Mouse (Mus musculus) regulatory T cell (primary cell): ENCODE measurements around the gene Yipf1.
"Not testable (repeated sequence)": the region's sequence is repeated elsewhere in the genome, so short reads cannot be mapped to it uniquely, and the experiment has no call there.

ENCODE experiments used
- in situ Hi-C: fragments of 300-600 bp; cut with MboI, MseI; formaldehyde crosslinking; loops from one replicate; pipeline ENCODE4 v1.15.1; 2025; ENCODE audit warnings: high pct_unique_total_duplicates

Gene Yipf1

DNA sequence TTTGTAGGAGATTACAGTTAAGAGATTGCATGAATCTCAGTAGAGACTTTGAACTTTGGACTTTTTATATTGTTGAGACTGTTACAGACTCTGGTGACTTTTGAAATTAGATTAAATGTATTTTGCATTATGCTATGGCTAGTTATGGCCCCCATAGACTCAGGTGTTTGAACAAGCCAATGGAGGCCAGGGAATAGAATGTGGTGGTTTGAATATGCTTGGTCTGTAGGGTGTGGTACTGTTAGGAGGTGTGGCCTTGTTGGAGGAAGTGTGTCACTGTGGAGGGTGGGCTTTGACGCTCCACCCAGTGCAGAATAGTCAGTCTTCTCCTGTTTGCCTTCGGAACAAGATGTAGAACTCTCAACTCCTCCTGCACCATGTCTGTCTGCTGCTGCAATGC lies 8.9 kb downstream of the Yipf1 start:
- in situ Hi-C loops, result no loop called here

DNA sequence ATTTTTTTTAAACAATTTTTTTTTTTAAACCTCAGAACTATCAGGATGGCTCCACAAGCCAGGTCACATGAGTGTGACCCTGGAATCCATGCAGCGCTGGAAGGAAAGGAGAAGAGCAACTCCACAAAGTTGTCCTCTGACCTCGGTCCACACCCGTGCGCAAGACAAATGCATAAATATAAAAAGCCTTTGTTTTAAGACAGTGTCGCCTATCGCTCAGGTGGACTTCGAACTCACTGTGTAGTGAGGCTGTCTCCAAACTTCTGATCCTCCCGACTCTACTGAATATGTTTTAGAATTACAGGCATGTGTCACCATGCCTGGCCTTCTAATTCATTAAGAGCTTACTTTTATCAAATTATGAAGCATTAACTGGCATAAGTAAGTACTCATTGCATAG lies 14.4 kb downstream of the Yipf1 start:
- in situ Hi-C loops, result no loop called here

DNA sequence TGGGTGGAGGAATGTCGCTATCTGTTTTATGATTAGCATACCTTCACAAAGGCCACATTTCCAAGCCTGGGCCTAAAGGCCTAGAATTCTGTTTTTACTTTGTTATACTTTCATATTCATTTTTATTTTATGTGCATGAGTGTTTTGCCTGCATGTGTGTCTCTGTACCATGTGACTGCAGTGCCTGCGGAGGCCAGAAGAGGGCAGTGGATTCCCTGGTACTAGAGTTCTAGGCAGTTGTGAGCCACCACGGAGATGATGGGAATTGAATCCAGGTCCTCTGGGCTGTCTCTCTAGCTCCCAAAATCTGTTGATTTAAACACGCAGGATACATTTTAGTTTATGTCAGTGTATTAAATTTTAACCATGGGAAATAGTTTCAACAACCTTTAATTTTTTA lies 19.4 kb downstream of the Yipf1 start:
- in situ Hi-C loops, result no loop called here

DNA sequence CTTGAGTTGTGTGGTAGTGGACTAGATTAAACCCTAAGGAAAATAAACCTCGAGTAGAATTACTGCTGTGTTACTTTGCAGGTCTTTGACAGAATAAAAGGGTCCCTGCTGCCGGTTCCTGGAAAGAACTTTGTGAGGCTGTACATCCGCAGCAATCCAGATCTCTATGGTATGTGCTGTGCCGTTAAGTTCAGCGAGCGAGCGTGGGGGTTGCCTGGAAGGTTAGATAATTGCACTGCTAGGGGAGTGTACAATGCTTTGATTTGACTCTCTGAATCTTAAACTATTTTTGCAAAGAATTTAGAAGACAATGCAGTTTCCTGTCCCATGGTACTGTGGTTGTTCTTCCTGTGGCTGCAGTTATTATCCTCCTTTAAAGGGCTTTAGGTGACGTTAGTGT lies 22.2 kb downstream of the Yipf1 start:
- in situ Hi-C loops, result no loop called here

DNA sequence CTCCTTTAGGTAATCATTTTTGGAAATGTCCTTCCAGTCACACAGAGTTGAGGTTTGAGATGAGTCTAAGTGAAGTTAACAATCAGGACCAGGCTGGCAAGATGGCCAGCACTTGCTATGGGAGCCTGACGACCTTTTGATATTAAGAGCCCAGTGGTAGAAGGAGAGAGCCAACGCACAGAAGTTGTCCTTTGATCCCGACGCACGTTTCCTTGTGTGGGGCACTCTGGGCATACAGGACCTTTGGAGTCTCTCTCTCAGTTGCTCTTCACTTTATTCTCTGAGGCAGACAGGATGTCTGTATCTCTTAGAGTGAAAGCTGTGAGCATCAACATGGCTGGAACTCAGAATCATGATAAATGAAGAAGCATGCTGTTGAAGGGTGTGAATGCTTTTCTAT lies 23.3 kb downstream of the Yipf1 start:
- in situ Hi-C loops, result no loop called here

DNA sequence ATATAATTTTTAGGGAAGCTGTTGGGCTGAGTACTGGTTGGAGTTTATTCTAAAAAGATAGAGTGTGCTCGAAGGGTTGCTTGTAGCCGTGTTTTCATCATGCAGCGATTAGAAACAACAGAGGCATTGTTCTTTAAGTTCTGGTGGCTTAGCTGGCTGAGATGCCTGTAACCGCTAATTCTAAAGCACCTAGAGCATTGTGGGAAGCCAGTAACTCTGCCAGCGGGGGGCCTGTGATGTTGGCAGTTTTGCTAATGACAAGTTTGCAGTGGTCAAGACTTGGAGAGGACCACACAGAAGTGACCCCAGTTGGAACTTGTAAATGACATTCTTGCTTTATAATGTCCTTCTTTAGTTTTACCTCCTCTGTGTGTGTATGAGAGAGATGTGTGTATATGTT lies 27.2 kb downstream of the Yipf1 start:
- in situ Hi-C loops, result no loop called here

DNA sequence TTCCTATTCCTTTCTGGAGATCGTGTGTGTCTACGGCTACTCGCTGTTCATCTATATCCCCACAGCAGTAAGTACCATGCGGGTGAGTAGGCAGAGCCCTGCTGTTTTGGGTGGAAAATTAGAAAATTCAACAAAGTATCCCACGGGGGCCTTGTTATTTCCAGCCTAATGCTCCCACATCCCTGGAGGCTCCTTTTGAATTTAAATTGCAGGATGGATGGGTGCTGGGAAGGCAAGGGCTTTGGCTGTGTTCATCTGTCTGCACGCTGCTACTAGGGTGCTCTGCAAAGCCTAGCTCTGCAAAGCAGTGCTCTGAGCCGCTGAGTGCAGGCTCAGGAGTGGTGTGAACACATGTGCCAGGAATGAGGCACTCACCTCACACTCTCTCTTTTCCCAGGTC lies 30.4 kb downstream of the Yipf1 start:
- in situ Hi-C loops, result no loop called here

DNA sequence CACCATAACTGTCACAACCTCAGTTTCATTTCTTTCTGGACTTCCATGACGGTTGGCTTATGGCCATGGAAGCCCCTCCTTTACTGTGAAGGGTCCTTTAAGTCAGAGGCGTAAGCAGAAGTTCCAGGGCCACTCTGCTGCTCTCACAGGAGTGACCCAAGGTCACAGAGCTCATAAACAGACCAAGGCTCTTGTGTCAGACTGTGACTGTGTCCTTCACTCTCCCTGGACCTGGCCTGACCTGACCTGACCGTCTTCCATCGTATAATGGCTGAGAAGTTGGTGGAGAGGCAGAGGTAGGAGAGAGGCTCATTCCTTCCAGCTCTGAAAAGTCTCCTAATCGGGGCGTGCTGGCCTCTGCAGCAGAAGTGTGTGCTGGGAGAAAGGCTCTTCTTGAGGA lies 33.1 kb downstream of the Yipf1 start:
- in situ Hi-C loops, result no loop called here

DNA sequence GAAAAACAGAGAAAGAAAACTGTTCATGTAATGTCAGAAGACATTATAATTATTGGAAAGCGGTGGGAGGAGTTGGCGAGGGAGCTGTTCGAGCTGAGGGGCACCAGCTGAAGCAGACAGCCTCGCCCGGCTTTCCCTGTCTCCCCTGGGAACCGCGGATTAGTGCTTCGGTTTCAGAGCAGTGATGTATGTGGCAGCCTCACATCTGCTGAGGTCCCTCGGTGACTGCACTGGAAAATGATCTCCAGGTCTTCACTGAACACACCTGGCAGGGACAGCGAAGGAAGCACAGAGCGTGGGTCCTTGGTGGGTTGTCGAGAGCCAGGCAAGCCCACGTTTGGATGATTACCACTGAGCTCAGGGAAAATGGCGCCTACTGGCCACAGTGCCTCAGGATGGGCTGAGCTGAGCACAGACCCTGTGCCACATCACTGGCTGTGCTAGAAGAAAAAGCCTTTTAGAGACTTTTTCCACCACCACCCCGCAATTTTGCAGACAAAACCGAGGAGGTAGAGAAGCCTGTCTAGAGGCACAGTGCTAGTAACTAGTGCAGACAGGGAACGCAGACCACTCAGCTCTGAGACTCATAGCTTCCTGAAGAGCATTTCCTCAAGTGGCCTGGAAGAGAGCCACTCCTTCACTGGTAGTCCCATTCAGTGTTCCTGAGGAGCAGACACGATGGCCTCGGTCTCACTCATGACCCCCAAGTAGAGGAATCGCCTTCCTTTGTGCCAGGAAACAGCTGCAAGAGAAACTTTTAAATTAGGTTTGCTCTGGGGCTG lies 34.6 kb downstream of the Yipf1 start:
- in situ Hi-C loops, result no loop called here

DNA sequence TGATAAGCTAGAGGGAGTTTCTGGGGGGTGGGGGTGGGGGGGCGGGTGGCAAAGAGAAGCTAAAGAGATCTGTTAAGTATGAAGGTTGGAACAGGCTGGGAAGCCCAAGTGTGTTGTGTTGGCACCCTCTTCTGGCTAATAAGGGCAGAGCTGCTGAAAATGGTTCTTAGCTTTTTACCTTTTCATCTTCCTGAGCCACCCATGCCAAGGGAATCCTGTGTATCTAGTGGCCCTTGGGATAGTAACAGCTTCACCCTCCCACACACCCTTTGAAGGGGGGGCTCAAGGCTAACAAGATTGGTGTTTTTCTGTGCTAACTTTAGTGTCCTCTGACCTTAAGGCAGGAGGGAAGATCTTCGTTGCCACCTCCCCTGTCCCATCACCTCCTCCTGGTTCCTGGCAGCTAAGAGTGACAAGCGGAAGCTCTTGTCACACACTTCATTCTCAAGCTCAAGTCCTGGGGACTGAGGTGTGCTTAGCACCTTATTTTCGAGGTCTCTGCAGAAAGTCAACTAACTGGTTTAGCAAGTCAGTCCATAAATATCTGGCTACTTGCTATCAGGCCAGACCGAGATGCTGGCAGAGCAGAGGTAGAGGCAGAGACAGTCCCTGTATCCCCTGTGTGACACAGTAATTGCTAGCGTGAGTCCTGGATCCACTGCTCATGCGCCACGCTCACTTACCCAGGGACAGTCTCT lies 35.3 kb downstream of the Yipf1 start:
- in situ Hi-C loops, result no loop called here

DNA sequence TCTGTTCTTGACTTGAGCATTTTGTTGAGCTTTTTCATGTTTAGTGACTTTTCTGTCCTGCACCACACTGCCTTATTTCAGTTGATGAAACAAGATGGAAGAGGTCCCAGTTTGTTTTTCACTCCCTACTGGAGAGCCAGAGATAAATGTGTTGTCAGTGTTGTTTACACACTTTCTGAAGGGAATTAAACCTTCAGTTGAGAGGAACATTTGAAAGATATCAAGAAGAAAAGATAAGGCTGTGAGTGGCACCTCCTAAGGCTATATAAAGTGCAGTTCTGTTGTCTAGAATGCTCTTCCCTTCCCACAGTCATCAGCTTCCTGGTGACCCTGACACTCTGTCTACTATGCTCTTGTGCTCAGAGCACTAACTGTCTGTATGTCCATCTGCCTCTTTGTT lies 37.2 kb downstream of the Yipf1 start:
- in situ Hi-C loops, result no loop called here

DNA sequence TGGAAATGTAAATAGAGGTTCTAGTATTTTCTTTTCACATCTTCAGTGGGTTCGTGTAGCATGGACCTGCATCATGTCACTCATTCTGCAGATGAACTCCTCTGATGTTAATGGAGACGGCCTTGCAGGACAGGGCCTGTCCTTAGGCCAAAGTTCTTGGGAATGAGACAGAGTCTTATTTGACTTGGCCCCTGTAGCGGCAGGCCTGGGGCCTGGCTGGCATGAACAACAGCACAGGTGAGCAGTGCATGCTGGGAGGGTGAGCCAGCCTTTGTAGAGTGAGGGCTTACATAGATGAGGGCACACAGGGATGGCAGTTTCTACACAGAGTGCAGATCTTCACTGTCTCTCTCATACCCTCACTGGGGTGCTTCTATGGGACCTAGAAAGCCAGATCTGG lies 39.4 kb downstream of the Yipf1 start:
- in situ Hi-C loops, result no loop called here

DNA sequence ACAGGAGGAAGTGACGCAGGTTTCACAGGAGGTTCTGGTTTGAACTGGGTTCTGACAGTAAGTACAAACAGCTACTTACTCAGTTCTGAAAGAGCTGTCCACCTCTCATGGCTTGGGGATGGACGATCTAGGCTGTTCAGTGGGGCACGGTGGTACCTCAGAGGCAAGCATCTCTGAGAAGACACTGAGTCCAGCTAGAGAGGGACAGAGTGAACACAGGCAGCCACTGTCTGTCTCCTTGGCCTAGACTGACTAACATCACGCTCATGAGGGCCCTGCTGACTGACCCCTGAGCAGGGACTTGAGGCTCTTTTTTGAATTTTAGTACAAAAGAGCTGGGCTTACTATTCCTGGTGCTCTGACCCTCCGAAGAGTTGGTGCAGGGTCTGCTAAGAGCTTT lies 40.0 kb downstream of the Yipf1 start:
- in situ Hi-C loops, result no loop called here

DNA sequence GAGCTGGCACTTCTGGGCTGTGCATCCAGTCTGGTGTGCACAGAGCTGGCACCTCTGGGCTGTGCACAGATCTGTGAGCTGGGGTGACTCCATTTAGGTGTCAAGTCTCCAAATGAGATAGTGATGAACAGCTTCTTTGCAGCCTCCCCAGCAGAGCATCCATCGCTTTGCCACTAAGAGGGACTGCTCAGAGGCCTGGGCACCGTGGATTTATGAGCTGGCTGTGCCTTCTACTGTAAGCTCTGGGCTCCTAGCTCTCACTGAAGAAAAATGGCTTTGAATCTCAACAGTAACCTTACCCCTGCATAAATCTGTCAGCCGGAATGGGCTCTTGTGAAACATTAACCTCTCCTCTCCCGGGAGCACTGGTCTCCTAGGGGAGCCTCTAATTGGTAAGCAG lies 40.4 kb downstream of the Yipf1 start:
- in situ Hi-C loops, result no loop called here

DNA sequence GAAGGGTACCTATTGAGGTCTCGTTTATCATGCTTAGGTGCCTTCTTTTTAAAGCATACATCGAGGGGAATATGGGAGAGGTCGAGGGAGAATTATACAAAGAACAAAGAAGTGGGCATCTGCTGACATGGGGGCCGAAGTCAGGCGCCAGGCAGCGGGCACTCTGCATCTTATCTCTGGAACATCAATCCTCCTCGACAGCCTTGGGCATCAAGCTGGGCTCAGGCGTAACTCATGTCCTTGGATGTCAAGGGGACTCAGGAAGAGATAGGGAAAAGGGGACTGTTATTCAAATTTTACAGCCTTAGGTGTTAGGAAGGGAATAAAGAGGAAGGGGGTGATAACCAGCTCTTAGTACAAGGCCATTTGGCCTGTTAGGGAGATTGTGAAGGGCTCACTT lies 43.0 kb downstream of the Yipf1 start:
- in situ Hi-C loops, result not testable (repeated sequence)

DNA sequence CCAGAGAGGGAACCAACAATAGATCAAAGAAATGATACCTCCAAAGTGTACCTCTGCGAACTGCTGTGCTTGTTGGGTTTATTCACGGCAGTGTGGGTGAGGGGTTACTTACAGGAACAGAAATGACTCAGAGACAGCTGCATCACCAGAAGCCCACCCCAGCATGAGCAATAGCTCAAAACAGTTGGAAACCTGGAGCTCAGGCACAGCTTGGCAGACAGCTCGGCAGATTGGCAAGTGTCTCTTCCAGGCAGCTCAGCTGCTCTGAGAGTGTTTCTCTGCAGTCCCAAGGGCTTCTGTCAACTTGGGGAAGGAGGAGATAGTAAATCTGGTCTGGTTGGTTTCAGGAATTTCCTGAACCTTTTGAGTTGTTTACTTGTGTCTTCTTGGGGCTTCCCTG lies 44.3 kb downstream of the Yipf1 start:
- in situ Hi-C loops, result no loop called here

DNA sequence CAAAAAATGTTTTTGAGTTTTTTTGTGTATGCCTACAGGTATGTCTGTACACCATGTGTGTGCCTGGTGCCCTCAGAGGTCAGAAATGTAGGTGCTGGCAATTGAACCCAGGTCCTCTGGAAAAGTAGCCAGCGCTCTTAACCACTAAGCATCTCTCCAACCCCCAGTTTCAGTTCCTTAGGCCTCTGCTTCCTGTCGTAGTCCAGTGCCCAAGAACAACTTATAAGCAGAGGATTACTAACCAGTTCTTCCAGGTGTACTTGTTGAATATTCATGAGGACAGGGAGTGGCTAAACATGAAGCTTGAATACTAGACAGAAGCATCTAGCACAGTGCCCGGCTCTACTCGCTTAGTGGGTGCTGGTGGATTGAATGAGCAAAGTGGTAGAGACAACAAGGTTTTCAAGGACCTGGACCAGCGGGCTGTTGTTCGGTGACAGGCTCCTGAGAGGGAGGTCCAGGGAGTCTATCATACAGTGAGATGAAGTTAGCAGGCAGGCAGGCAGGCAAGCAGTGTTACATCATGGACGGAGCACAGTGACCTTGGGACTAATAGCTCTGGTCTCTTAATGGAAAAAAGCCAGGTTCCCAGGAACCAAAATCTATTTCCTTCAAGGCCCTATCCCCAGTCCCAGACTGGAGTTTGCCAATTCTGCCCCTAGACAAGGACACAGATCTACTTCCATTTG lies 46.4 kb downstream of the Yipf1 start:
- in situ Hi-C loops, result no loop called here

DNA sequence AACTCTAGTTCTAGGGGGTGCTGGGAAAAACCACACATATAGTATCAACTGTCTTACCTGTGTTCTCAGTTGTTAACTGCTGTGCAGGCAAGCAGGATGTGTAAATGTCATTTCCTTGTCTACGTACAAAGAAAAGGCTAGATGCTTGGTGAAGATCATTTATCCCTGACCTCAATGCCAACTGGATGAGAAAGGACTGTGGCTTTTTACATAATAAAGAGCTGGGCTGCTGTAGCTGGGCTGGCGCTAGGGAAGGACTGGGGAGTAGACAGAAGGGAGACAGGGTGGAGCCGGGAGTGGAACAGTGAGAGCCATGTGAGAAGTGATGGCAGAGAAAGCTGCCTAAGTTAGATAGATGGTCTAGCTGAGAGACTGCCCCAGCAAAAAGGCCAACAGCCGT lies 48.6 kb downstream of the Yipf1 start:
- in situ Hi-C loops, result no loop called here

DNA sequence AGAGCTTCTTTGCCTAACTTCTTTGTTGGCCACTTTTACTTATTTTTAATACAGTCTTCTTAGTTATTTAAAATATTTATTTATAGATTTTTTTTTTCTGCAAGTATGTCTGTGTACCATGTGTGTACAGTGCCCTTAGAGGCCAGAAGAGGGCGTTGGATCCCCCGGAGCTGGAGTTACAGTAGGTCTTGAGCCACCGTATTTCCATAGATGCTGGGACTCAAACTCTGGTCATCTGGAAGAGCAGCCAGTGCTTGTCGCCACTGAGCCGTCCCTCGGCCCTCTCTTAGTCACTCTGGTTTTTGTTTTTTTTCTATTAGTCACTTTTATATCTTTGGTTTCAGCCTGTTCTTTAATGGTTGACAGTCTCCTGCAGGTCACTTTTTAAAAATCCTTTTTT lies 49.4 kb downstream of the Yipf1 start:
- in situ Hi-C loops, result no loop called here

DNA sequence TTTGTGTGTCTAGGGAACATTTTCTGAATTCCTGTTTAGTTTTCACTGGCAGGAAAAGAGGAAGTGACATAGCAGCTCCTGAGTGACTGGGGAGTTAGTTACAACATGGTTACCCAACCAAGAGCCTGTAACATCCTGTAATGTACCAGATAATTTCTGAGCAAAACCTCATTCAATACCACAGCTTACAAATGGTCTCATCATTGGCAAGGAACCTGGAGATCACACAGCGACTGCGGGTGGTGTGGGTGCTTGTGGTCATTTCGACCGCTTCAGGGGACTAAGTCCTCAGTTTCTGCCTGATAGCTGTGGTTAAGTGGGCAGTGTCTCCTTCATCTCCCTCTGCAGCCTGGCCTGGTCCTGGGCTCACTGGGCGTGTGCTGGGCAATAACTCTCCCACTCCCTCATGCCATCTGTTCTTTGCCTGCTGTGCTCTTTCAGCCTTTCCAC lies 50.1 kb downstream of the Yipf1 start:
- in situ Hi-C loops, result no loop called here

DNA sequence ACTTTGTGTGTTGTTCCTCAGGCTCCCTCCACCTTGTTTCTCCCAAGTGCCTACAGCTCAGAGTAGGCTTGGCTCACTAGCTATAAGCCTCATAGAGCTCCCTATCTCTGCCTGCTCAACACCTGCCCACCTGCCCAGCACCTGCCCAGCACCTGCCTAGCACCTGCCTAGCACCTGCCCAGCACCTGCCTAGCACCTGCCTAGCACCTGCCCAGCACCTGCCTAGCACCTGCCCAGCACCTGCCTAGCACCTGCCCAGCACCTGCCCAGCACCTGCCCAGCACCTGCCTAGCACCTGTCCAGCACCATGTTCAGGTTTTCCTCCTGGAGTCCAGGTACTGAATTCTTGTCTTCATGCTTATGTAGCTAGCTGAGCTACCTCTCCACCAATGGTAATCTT lies 52.2 kb downstream of the Yipf1 start:
- in situ Hi-C loops, result not testable (repeated sequence)

DNA sequence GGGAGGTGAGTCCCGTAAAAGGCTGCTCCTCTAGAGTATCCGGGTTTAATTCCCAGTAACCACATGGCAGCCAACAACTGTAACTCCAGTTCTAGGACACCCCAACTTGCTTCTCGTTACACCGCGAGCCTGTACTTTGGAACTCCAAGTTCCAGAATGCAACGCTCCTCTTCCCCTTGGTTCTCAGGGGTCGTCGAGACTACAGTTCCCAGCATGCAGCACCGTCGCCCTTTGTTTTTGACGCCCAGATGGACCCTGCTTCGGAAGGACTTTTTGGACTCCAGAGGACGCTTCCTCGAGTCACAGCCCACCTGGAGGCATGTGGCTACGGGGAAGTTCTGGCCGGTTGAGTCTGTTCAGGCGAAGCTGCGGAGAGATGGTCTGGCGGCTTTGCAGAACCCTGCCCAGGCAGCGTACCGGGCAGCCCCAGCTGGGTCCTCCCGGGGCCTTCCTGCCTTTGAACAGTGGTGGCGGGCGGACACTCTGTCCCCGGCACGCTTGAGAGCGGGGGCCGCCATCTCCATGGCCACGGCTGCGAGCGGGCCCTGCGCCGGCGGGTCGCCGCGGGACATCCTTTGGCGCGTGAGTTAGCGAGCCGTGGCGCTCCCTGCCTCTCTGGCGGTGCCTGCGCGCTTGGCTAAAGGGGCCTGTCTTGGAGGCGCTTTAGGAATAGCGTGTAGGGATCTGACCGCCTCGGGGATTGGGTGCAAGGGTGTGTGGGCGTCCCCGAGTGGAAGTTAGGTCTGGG lies 53.6 kb downstream of the Yipf1 start, which contains the start of gene Ndc1:
Ndc1 (plus strand) TSS at position 218 of the 748 bp plus-strand sequence.
- in situ Hi-C loops, result no loop called here
